Mouse (Mus musculus) thymus, postnatal 36 days (tissue): ENCODE results near the gene Upf1.

Experiments
- DNase-seq, 2 experiments: peaks; one replicate each; pipeline ENCODE4 v3.0.0; 2022; ENCODE audit warnings: mixed read lengths in 2 of 2

Gene Upf1

DNA sequence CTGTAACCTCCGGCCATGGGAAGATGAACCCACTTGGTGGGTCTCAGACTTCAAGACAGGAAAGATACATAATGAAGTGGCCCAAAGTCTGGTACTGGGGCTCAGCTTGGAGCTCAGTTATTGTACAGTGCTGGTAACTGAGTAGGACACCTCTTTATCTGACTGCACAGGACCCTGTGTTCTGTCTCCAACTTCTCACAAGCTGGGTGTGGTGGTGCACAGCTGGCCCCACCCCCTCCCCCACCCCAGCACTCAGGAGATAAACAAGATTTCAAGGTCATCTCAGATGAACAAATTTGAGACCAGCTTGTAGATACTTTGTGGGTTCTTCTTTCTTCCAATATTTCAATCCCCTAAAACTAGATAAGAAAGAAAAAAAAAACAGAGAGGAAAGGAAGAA, 3.0 kb upstream of the Upf1 start:
- no peak for DNase-seq

DNA sequence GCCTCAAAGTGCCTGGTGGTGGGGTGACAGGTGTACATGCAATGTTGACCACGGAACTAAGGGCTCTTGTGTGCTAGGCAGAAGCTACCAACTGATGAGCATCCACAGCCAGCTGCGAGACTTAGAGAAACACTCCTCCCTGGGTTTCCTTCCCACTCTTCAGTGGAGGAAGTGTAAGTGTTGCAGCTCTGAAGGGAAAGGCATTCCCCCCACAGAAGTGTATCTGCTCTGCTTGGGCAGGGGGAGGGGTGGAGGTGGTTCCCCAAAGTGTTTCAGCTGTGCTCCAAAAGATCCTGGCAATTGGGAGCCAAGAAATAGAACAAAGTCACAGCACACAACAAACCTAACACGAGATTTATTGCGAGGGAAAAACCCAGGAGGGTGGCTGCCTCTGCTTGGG, 926 bp upstream of the Upf1 start:
- peak in 1 of 2 experiments; percentile 35 for DNase-seq

DNA sequence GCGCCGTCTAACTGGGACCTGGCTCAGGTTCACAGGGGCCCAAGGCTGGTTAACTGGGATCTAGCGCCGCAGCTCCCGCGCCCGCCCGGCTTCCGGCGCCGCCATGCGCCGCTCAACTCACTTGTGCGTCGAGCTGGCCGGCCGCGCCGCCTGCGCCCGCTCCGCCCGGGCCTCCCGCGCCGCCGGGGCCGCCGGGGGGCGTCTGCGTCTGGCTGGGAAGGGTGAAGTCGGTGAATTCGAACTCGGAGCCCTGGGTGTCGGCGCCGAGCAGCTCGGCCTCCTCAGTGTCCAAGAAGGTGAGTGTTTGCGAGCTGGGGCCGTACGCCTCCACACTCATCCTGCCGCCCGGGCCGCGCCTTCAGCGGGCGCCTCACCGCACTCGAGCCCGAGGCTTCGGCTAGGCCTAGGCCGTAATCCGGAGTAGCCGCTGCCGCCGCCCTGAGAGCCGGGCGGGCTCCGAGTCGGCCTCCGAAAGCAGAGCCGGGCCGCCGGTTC, 374 bp downstream of the Upf1 start:
- peak; percentile 52 to 72 for DNase-seq

DNA sequence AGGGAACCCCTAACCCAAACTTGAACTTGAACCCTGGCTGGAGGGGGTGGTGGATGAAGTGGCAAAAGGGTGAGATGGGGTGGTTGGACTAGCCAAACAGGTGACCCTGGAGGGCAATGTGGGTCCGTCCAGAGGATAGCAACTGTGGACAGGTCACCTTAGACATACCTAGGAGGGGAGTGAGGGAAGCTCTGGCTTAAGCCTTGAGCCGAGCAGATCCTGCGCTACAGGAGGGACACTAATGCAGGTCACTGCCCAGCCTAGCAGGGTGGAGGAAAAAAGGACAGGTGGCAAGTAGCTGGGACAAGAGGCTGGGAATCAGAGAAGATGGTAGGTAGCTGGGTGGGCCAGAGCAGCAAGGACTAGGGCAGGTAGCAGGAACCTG, 1.1 kb downstream of the Upf1 start:
- DNase-seq, result no peak

DNA sequence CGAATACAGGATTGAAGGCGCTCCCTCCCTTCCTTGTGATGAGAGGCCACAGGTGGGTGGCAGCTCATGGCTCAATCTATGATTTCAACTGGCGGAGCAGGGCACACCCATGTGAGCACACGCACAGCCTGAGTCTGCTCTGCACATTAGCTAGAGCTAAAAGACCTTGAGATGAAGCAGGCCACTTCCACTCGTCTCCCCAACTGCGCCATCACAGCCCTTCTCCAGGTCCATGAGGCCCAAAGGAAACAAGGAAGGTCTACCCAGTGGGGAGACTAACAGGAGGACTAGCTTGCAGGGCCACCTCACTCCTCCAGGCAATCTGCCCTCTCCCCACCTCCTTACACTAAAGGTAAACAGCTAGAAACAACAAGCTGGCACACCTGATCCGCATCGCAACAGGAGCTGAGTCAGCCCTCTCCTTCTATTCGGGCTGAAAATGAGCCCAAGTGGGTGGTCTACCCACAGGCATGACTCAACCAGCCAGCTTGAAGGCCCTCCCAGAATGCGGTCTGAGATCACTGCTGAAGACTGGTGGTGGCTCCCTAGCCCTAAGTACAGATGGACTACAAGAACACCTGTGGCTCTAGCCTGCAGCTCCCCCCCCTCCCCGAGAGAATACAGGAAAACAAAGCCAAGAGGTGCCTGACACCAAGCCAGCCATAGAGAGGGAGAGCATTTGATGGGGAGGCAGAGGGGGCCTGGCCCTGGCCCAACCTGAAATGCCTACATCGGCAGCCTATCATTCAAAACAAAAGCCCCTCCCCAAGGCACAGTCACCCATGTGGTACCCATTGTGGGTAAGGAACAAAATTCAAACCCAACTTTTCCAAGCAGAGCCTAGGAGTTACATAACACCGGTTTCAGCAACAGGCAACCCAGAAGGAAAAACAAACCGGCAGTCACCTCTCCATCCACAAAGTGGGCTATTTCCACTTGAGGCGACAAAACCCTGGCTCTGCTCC, 1.8 kb downstream of the Upf1 start:
- DNase-seq, result no peak

GRCm38 (mm10) chr8:70347860-70348420, 5.1 kb downstream of the Upf1 start:
- no peak for DNase-seq

GRCm38 (mm10) chr8:70347443-70347842, 5.6 kb downstream of the Upf1 start:
- DNase-seq, result no peak

DNA sequence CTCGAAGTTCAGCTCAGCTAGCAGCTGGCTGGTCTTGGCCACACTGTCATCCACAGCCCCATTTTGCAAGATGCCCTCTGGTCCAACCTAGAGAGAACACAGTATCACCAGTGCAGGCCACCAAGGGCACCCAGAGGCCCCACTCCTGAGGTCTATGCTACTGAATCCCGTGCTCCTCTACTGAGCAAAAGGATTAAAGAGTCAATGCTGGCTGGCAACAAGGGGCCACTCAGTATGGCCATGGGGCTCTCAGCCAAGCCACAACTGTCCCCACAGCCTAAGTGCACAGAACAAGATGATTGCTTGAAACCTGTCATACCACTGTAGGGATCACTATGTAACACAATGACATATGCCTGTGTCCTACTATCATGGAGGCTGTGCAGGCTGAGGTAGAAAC, 8.8 kb downstream of the Upf1 start:
- DNase-seq, result no peak

GRCm38 (mm10) chr8:70343696-70344095, 9.4 kb downstream of the Upf1 start:
- peak; percentile 35 for DNase-seq

- DNase-seq, result no peak
Measured at GRCm38 (mm10) chr8:70343076-70343475, 10.0 kb downstream of the Upf1 start.

DNA sequence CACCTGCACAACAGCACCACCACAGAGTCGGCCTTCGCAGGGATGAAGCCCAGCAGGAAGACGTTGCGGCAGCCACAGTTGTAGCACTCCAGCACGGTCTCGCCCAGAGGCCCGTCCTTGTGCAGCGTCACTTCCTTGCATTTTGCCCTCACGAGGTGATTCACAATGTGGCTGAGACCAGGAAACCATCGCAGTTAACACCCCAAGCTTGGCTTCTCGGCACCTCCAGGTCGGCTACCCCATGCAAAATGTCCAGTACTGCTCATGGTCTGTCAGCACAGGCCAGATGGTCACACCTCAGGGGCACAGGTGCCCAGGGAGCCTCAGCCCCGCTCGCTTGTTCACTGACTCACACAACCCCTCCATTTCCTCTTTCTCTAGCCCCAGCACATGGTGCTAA, 11.1 kb downstream of the Upf1 start:
- DNase-seq, result no peak

GRCm38 (mm10) chr8:70340659-70341058, 12.4 kb downstream of the Upf1 start:
- no peak for DNase-seq

- DNase-seq, result no peak
Measured at GRCm38 (mm10) chr8:70338931-70339330, 14.1 kb downstream of the Upf1 start.

DNA sequence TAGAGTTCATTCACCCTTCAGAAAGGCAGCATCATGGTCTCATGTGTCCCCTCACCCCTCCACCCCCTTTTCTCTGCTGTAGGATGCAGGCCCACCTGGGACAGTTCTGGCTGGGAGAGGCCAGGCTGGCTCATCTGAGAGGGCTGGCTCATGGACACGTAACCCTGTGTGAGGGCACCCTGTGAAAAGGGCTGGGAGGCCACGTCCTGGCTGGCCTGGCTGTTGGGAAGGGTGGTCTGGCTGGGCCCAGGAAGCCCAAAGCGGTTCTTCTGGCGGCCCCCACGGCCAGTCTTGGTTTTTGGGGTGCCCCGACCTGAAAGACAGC, 20.2 kb downstream of the Upf1 start:
- DNase-seq, result no peak

- no peak for DNase-seq
Measured at GRCm38 (mm10) chr8:70332070-70332877, 20.8 kb downstream of the Upf1 start.

DNA sequence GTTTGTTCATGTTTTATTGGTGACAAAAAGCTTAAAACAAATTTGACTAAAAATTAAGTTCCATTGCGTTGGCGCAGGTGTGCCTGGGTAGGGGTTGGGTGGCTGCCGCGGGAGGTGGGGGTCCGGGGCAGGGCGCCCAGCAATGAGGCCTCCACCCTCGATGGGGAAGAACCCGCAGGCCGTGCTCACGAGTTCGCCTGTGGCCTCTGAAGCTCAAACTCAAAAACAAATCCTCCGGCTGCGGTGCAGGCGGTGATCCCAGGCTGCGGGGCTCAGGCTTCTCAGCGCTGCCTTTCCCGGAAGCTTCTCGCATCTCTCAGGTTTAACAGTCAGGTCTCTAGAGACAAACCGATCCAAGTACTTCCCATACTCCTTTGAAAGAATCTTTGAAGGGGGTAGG, 21.6 kb downstream of the Upf1 start:
- DNase-seq, result no peak

GRCm38 (mm10) chr8:70330741-70331364, 22.2 kb downstream of the Upf1 start:
- peak in 1 of 2 experiments; percentile 33 for DNase-seq

DNA sequence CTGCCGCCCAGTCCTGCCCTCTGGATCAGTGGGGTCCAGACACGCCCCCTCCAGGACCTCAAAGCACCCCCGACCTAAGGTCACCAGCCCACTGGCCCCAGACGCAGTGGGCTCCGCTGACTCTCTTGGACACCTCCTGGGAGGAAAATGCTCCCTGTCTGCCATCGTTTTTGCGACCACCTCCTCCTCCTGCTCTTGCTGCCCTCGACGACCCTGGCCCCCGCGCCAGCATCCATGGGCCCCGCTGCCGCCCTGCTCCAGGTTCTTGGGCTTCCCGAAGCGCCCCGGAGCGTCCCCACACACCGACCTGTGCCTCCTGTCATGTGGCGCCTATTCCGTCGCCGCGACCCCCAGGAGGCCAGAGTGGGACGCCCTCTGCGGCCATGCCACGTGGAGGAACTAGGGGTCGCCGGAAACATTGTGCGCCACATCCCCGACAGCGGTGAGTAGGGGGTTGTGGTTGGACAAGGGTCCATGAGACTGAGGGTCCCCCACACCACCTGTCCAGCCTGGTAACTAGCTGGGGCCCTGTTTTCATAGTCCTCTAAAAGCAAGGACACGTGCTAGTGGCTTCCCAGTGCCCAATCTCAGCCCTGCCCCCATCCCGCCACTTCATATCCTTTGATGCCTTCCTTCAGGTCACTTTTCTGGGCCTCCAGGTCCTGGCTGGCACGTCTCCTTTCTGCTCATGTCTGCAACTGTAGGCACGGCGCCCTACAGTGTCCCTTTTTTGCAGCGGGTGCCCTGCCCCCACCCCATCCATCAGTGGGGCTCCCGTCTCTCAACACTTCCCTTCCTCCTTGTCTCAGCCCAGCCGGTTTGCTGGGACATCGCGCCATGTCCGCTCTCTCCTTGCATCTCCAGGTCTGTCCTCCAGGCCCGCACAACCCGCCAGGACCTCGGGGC, 23.0 kb downstream of the Upf1 start:
- DNase-seq, result no peak

GRCm38 (mm10) chr8:70329124-70329834, 23.8 kb downstream of the Upf1 start, which contains the start of gene Gdf1:
Gdf1 (plus strand) TSS chr8:70329817.
- DNase-seq, result peak in 1 of 2 experiments; percentile 37

DNA sequence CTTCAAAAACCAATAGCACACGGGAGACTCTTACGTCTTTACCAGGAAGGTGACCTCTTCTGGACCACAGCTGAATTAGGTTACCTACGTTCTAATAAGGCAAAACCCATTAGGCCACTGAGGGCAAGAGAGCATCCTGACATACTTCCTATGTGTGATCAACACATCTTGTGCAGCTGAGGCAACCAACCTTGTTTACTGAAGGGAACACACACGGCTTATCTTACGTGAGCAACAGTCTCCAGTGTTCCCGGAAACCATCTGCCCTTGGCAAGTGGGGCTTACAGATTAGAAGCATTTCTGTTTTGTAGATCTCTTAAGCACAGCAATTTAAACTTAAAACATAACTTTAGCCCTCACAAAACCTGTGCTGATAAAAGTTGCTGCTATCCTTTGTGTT, 25.6 kb downstream of the Upf1 start:
- DNase-seq, result no peak

DNA sequence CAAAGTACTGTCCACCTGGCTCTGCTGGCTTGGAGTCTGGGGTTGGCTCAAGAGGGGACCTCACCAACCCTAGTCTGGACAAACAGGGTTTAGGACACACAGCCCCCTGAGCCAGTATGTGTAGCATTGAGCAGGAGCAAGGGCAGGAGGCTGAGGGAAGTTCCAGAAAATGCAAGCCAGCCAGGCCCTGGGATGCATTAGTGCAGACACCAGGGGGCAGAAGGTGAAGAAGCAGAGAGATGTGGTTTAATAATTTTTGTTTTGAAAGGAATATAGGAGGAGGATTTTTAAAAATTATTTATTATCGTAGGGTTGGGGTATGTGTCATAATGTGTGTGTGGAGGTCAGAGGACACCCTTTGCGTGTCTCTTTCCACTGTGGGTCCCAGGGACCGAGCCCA, 29.4 kb downstream of the Upf1 start:
- DNase-seq, result no peak
